Mouse (Mus musculus) forelimb bud, embryonic 11.5 days (tissue): ENCODE measurements around the gene H2-DMa.

Source experiments
- DNase-seq: peaks from one replicate; pipeline ENCODE4 v3.0.0-alpha.2; 2012; ENCODE audit warnings: low read depth, low spot score

Gene H2-DMa

DNA sequence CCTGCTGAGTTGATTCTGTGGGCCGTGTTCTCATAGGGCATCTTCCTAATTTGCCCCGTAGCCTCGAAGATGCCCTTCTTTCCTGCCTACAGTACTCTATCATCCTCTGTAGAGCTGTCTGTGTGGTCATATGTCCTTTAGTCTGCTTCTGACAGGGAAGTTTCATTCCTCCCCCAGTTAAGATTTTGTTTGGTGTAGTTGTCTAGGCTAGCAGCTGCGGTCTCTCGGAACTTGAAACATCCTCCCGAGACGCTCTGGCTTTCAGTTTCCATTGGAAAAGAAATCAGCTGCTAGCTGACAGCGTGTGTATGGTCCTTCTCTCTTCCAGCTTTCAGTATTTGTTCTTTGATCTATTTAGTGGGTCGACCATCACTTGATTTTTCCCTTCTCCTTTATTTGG is 14.5 kb upstream of the H2-DMa start:
- no peak for DNase-seq

GRCm38 (mm10) chr17:34106555-34106954 is 12.8 kb upstream of the H2-DMa start:
- DNase-seq = no peak

- no peak for DNase-seq
These were observed 12.1 kb upstream of the H2-DMa start for GRCm38 (mm10) chr17:34107109-34107867.

DNA sequence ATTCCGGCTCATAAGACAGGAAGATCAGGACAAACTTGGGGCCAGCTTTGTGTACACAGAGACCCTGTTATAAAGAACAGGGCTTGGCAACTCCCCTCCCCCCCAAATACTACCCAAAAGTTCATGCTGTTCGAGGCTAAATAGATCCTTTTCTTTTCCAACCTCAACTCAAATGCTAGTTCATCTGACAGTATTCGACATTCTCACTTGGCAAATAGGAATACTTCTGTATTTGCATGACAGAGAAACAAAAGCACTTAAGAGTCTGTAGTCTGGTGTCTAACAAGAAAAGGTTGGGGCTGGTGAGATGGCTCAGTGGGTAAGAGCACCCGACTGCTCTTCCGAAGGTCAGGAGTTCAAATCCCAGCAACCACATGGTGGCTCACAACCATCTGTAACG is 10.9 kb upstream of the H2-DMa start:
- DNase-seq = no peak

DNA sequence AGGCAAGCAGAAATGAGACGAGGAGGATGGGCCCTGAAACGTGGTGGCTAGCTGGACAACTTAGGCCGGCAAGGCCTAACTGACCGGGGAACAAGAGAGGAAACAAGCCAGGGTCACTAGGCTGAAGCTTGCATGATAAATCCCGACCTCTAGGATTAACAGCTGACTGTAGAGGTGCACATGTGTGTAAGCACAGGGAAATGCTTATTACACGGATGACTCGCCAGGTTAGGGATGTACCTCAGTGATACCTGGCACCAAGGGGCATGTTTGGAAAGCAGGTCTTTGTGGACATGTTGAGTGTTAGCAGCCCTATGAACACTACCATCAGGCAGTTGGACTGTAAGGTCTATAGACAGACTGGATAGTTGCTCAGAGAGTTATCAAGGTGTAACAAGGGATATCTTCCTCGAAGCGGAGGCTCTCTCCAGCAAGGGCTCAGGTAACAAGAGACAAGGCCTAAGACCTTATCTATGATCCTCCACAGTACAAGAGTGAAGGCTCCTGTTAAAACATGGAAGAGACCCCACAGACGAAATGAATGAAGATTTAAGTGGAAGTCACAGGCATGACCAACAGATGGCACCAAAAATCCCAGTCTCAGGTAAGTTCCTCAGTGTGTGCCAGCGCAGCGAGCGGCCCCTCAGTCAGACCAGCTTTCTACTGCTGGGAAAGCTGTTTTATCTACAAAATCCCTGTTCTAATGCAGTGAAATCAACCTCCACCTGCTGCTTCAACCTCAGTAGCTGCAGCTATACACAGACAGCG is 10.1 kb upstream of the H2-DMa start:
- no peak for DNase-seq

- DNase-seq = no peak
These were observed 9.5 kb upstream of the H2-DMa start for GRCm38 (mm10) chr17:34109806-34110195.

GRCm38 (mm10) chr17:34110309-34110708 is 9.0 kb upstream of the H2-DMa start:
- no peak for DNase-seq

GRCm38 (mm10) chr17:34114114-34114513 is 5.2 kb upstream of the H2-DMa start:
- no peak for DNase-seq

GRCm38 (mm10) chr17:34116736-34117370 is 2.5 kb upstream of the H2-DMa start:
- no peak for DNase-seq

DNA sequence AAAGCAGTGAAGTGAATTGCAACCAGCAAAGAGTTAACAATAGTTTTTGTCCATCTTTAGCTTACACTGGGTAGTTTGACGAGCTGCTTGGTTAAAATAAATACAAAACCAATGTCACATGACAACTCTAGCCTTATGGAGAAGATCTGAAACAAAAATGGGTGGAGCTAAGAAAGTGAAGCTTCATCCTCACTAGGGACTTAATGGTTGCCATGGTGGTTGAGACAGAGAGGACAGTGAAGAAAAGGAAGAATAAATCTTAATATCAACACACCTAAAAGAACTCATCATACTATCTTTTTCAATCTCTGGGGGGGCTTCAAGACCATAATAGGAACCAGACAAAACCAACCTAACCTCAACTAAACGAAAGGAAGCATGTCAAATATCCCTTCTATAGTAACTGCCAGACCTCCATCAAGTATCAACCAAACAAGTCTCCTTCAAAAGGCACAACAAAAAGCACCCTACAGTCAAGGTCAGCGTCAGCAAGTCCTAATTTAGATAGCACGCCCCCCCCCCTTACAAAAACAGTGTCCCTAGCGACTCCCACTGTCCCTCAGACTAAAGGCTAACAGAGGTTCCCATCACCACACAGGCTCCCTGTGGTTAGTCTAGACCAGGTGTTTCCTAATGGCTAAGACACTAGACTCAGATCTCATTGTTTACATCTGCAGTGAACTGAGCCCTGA is 1.8 kb upstream of the H2-DMa start:
- DNase-seq = no peak

- peak; percentile 30 for DNase-seq
These were observed 1.0 kb upstream of the H2-DMa start for GRCm38 (mm10) chr17:34118113-34118872.

- DNase-seq = no peak
These were observed 480 bp upstream of the H2-DMa start for GRCm38 (mm10) chr17:34118873-34119248.

GRCm38 (mm10) chr17:34120180-34120723 is 911 bp downstream of the H2-DMa start:
- DNase-seq = peak; percentile 83

GRCm38 (mm10) chr17:34120814-34121171 is 1.5 kb downstream of the H2-DMa start:
- no peak for DNase-seq

DNA sequence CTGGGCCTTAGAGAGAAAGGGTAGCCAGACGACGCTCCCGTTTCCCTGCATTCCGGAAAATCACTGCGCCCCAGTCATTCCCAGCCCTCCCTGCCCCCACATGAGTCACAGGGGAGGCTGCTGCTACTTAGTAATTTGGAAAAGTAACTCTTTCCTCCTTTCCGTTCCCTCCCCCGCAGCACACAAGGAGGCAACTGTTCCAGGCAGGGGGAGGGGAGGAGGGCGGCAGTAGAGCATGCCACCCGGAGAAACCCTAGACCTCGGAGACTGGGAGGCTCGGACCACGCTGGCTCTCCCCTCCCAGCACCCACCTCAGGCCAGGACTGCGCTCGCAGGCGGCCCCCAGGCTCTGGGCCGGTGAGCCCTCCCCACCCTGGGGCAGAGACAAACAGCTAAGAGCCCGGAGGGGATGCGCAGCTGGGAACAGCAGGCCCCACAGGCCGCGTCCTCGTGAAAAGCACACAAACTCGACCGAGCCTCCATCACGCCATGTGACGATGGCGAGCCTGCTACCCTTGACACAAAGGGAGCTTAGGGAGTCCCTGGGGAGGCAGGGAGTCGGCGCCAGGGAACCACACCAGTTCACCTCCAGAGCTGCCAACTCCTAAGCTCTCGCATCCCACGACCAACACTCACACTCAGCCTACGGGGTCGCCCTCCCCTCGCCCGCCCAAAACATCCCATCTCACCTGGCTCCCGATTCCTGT is 2.0 kb downstream of the H2-DMa start:
- peak; percentile 92 for DNase-seq

DNA sequence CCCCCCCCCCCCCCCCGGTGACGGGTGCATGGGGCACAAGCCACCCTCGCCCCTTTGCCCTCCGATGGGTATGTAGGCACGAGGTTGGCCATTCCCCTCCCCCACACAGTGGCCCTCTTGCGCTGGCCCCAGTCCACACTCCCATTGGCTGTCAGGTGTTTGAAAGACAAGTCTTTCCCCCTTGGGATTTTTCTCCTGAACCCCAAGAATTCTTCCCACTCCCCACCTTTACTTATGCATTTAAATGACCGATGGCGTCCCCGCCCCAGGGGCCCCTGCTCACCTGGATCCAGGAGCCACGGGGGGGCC is 2.5 kb downstream of the H2-DMa start:
- peak; percentile 77 for DNase-seq

DNA sequence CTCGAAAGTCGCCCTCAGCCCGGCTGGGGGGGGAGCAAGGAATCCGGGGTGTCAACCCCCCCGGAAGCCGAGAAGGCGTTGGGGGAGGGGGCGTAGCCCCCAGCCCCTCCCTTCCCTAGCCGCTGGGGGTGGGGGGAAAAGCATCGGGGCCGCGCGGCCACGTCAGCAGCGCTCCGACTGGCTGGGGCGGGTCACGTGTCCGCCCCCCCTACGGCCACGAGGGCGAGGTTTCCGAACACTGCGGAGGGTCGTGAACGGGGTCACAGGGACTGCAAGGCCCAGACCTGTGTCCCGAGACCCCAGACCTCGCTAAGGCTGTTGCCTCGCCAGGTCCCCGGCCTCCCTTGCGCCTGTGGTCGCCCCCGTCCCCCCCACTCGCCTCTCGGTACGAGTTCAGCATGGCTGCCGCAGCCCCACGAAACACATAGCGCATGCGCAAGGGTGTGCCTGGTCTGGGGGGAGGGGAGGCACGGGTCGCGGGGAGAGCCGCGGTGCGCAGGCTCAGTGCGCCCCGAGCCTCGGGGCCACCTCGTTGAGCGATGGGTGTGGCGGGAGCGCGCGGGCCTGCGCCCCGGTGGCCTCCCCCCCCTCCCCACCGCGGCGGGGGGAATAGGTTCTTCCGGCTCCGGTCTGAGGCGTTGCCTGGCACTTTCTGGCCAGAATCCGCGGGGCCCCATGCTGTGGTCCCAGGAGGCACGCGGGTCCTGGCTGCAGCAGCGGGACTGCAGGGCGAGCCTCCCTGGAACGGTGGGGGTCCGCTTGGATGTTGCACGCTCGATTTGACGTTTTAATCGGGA is 3.0 kb downstream of the H2-DMa start, which contains the start of gene Brd2:
TSS of gene Brd2 (minus strand) at position 447 of the 797 bp plus-strand sequence.
- DNase-seq = peak; percentile 96

DNA sequence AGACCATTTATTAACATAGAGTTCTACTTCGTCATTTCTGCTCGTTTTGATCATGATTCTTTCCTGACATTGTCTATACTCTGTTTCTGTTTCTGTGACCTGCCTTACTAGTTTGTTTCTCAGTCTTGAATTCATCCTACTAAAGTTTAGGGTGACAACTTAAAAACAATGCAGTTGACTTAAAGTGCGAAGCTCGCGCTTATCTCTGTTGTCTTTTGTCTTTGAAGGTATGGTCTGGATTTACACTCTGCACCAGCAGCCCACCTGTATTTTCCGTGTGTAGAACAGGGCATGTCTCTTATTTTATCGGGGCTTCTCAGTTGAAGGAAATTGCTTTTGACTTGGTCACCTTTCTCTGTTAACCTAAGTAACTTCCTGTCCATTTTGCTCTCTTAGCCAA is 3.8 kb downstream of the H2-DMa start:
- DNase-seq = no peak

DNA sequence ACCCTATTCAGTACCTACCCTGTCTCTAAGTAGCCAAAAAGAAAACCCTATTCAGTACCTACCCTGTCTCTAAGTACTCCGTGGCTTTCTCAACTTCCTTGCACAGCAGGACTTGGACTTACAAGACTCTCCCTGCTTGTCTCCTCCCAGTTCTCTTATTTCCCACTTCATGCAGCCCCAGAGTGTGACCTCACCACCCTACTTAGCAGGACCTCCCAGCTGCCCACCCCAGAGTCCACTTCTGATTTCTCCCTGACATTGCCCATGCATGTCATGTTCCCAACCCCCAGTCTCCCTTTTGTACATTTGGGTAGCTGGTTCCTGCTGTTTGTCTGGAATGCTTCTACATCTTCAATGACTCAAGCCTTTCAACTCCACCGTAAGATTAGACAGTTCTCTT is 4.2 kb downstream of the H2-DMa start:
- DNase-seq = no peak

DNA sequence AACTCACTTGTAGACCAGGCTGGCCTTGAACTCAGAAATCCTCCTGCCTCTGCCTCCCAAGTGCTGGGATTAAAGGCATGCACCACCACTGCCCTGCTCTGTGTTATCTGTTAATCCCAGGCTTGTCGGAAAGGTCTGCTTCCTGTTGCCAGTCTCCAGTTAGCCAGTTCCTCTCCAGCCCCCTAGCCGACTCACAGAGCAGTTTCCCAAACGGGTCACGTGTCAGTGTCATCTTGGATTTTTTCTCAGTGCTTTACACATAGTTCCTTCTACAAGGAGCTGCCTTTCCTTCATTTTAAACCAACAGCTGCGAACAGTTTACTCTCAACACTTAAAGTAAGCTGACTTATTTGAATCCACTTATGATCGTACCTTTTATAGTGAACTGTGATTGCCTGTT is 5.3 kb downstream of the H2-DMa start:
- DNase-seq = no peak
